Mouse (Mus musculus): ENCODE measurements around the gene Ifnar1. TPM values are rescaled to one million over a fixed set of nuclear protein-coding genes. Genes with fewer than 3 reads are reported as not detected.
"Not testable (repeated sequence)": the region's sequence is repeated elsewhere in the genome, so short reads cannot be mapped to it uniquely, and the experiment has no call there.

Gene Ifnar1
- polyA plus RNA-seq, 1 experiment from 2014 or later, result 57.7 TPM

GRCm38 (mm10) chr16:91522040-91522439 is 37.0 kb downstream of the Ifnar1 start:
- 82% methylated on average over 5 of the region's 5 CpGs for WGBS
- H3K9ac ChIP-seq, result no peak overlapping the region
- H3K4me2 ChIP-seq, result no peak overlapping the region
- no peak overlapping the region for H3K4me3 ChIP-seq (replicated peaks)
- H3K36me3 ChIP-seq (replicated peaks), result no peaks in the 10 kb centered on the region
- no peaks in the 10 kb centered on the region for H3K4me1 ChIP-seq
- no peaks in the 10 kb centered on the region for H3K27me3 ChIP-seq
- no peak overlapping the region for H3K27ac ChIP-seq
- H3K9me3 ChIP-seq, result no peaks in the 10 kb centered on the region
- ATAC-seq (ENCODE audit: low FRiP score), result no peak

- H3K36me3 ChIP-seq (replicated peaks), result no peaks in the 10 kb centered on the region
- H3K4me1 ChIP-seq, result no peaks in the 10 kb centered on the region
- H3K4me3 ChIP-seq (replicated peaks), result no peak overlapping the region
- H3K9me3 ChIP-seq, result no peaks in the 10 kb centered on the region
- H3K27ac ChIP-seq, result no peak overlapping the region
- no peak overlapping the region for H3K4me2 ChIP-seq
- H3K27me3 ChIP-seq, result no peaks in the 10 kb centered on the region
- no peak overlapping the region for H3K9ac ChIP-seq
- no peak for ATAC-seq (ENCODE audit: low FRiP score)
- WGBS, result 79% methylated on average over 18 of the region's 18 CpGs
Observed at GRCm38 (mm10) chr16:91522479-91523309, 37.7 kb downstream of the Ifnar1 start.

GRCm38 (mm10) chr16:91524206-91524605 is 39.2 kb downstream of the Ifnar1 start:
- H3K9ac ChIP-seq, result no peak overlapping the region
- no peak for ATAC-seq (ENCODE audit: low FRiP score)
- no peaks in the 10 kb centered on the region for H3K4me1 ChIP-seq
- H3K36me3 ChIP-seq (replicated peaks), result no peaks in the 10 kb centered on the region
- H3K4me3 ChIP-seq (replicated peaks), result no peak overlapping the region
- no peak overlapping the region for H3K4me2 ChIP-seq
- WGBS, result 88% methylated on average over 5 of the region's 5 CpGs
- H3K9me3 ChIP-seq, result no peaks in the 10 kb centered on the region
- no peaks in the 10 kb centered on the region for H3K27me3 ChIP-seq
- H3K27ac ChIP-seq, result no peak overlapping the region

GRCm38 (mm10) chr16:91526274-91526673 is 41.2 kb downstream of the Ifnar1 start:
- 96% methylated on average over 6 of the region's 6 CpGs for WGBS
- H3K4me3 ChIP-seq (replicated peaks), result no peak overlapping the region
- H3K4me1 ChIP-seq, result no peaks in the 10 kb centered on the region
- H3K9me3 ChIP-seq, result no peaks in the 10 kb centered on the region
- H3K27me3 ChIP-seq, result no peaks in the 10 kb centered on the region
- ATAC-seq (ENCODE audit: low FRiP score), result no peak
- H3K36me3 ChIP-seq (replicated peaks), result no peaks in the 10 kb centered on the region
- H3K9ac ChIP-seq, result no peak overlapping the region
- no peak overlapping the region for H3K27ac ChIP-seq
- no peak overlapping the region for H3K4me2 ChIP-seq

GRCm38 (mm10) chr16:91527051-91527450 is 42.0 kb downstream of the Ifnar1 start:
- Histone ChIP-seq H3K36me3 (replicated peaks) (no peaks in the 10 kb centered on the region), H3K4me3 (replicated peaks) (no peak overlapping the region), H3K4me1 (no peaks in the 10 kb centered on the region), H3K27me3 (no peaks in the 10 kb centered on the region), H3K27ac (no peak overlapping the region), H3K9ac (no peak overlapping the region), H3K9me3 (no peaks in the 10 kb centered on the region), H3K4me2 (no peak overlapping the region)
- no peak for ATAC-seq (ENCODE audit: low FRiP score)
- 81% methylated on average over 10 of the region's 10 CpGs for WGBS

GRCm38 (mm10) chr16:91527500-91527899 is 42.5 kb downstream of the Ifnar1 start:
- no peaks in the 10 kb centered on the region for H3K36me3 ChIP-seq (replicated peaks)
- no peak overlapping the region for H3K9ac ChIP-seq
- H3K27ac ChIP-seq, result no peak overlapping the region
- H3K27me3 ChIP-seq, result no peaks in the 10 kb centered on the region
- H3K4me2 ChIP-seq, result no peak overlapping the region
- no peaks in the 10 kb centered on the region for H3K9me3 ChIP-seq
- H3K4me3 ChIP-seq (replicated peaks), result no peak overlapping the region
- 80% methylated on average over 5 of the region's 5 CpGs for WGBS
- ATAC-seq (ENCODE audit: low FRiP score), result no peak
- H3K4me1 ChIP-seq, result no peaks in the 10 kb centered on the region

GRCm38 (mm10) chr16:91528578-91528977 is 43.5 kb downstream of the Ifnar1 start:
- 89% methylated on average over 9 of the region's 9 CpGs for WGBS
- H3K27ac ChIP-seq, result no peak overlapping the region
- no peaks in the 10 kb centered on the region for H3K27me3 ChIP-seq
- no peak overlapping the region for H3K9ac ChIP-seq
- H3K4me1 ChIP-seq, result no peaks in the 10 kb centered on the region
- no peak for ATAC-seq (ENCODE audit: low FRiP score)
- no peaks in the 10 kb centered on the region for H3K36me3 ChIP-seq (replicated peaks)
- H3K4me2 ChIP-seq, result no peak overlapping the region
- no peaks in the 10 kb centered on the region for H3K9me3 ChIP-seq
- no peak overlapping the region for H3K4me3 ChIP-seq (replicated peaks)

- ATAC-seq (ENCODE audit: low FRiP score); H3K27ac ChIP-seq; H3K4me2 ChIP-seq; H3K4me1 ChIP-seq; H3K9ac ChIP-seq; H3K36me3 ChIP-seq (replicated peaks); H3K27me3 ChIP-seq; H3K9me3 ChIP-seq; H3K4me3 ChIP-seq (replicated peaks): not testable (repeated sequence)
- WGBS, result 76% methylated on average over 4 of the region's 4 CpGs
Observed at GRCm38 (mm10) chr16:91530830-91531229, 45.8 kb downstream of the Ifnar1 start.

GRCm38 (mm10) chr16:91531856-91532255 is 46.8 kb downstream of the Ifnar1 start:
- 87% methylated on average over 6 of the region's 6 CpGs for WGBS
- Histone ChIP-seq H3K9me3 (no peaks in the 10 kb centered on the region), H3K4me1 (no peaks in the 10 kb centered on the region), H3K27me3 (no peaks in the 10 kb centered on the region), H3K27ac (no peak overlapping the region), H3K4me2 (no peak overlapping the region), H3K4me3 (replicated peaks) (no peak overlapping the region), H3K9ac (no peak overlapping the region), H3K36me3 (replicated peaks) (no peaks in the 10 kb centered on the region)
- no peak for ATAC-seq (ENCODE audit: low FRiP score)

GRCm38 (mm10) chr16:91532429-91532828 is 47.4 kb downstream of the Ifnar1 start:
- ATAC-seq (ENCODE audit: low FRiP score), result no peak
- Histone ChIP-seq H3K4me1 (no peaks in the 10 kb centered on the region), H3K27me3 (no peaks in the 10 kb centered on the region), H3K9me3 (no peaks in the 10 kb centered on the region), H3K9ac (no peak overlapping the region), H3K36me3 (replicated peaks) (no peaks in the 10 kb centered on the region), H3K4me3 (replicated peaks) (no peak overlapping the region), H3K4me2 (no peak overlapping the region), H3K27ac (no peak overlapping the region)
- 67% methylated on average over 2 of the region's 2 CpGs for WGBS

- no peaks in the 10 kb centered on the region for H3K4me1 ChIP-seq
Observed at GRCm38 (mm10) chr16:91533097-91534001, 48.3 kb downstream of the Ifnar1 start.

GRCm38 (mm10) chr16:91534477-91534876 is 49.4 kb downstream of the Ifnar1 start:
- WGBS, result 56% methylated on average over 13 of the region's 13 CpGs

More at GRCm38 (mm10) chr16:91533097-91534001, 48.3 kb downstream of the Ifnar1 start:
- Histone ChIP-seq H3K9ac (no peak overlapping the region), H3K27ac (no peak overlapping the region), H3K27me3 (no peaks in the 10 kb centered on the region), H3K4me2 (no peak overlapping the region), H3K36me3 (replicated peaks) (no peaks in the 10 kb centered on the region), H3K9me3 (no peaks in the 10 kb centered on the region), H3K4me3 (replicated peaks) (no peak overlapping the region)
- no peak for ATAC-seq (ENCODE audit: low FRiP score)
- 82% methylated on average over 23 of the region's 23 CpGs for WGBS

More at GRCm38 (mm10) chr16:91534477-91534876, 49.4 kb downstream of the Ifnar1 start:
- Histone ChIP-seq H3K36me3 (replicated peaks) (no peaks in the 10 kb centered on the region), H3K4me3 (replicated peaks) (no peak overlapping the region), H3K27me3 (no peaks in the 10 kb centered on the region), H3K9ac (no peak overlapping the region), H3K4me2 (no peak overlapping the region), H3K9me3 (no peaks in the 10 kb centered on the region), H3K27ac (no peak overlapping the region), H3K4me1 (no peaks in the 10 kb centered on the region)
- ATAC-seq (ENCODE audit: low FRiP score), result peak; percentile 88

Measured in forebrain, embryonic 12.5 days (tissue).